Mouse (Mus musculus) lung, postnatal 4 days (tissue): ENCODE data around the gene Gm21988.

Source experiments
- DNase-seq, 2 experiments: peaks; one replicate each; pipeline ENCODE4 v3.0.0; 2021

The Gm21988 gene

GRCm38 (mm10) chr11:70239541-70240279, at the start of gene Gm21988, which contains the start of gene Rnasek:
Gene Gm21988 (minus strand): TSS chr11:70239830.
Gene Rnasek (minus strand): TSS chr11:70239842.
- DNase-seq: peak; percentile 82 to 87

DNA sequence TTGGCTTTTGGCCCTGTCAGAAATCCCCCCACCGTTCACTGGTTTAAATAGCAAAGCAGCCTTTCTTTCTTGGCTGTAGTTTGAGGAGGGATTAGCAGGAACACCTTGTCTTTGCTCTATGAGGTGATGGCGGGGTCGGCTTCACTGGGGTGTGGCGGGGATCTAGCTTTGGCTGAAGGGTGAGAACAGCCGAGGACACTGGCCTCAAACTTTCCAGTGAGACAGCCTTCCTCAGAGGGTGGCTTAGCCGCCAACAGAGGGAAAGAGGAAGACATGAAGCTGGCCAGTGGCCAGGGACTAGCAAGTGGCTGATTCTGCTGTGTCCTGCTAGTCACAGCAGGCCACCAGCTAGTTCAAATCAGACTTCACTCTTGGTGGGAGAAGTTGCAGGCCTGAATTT, 49.6 kb upstream of the Gm21988 start:
- peak in 1 of 2 experiments; percentile 19 for DNase-seq

- DNase-seq: no peak
Measured at GRCm38 (mm10) chr11:70288102-70288501, 48.5 kb upstream of the Gm21988 start.

- DNase-seq: no peak
Measured at GRCm38 (mm10) chr11:70285686-70286085, 46.1 kb upstream of the Gm21988 start.

GRCm38 (mm10) chr11:70284757-70285156, 45.1 kb upstream of the Gm21988 start:
- DNase-seq: no peak

GRCm38 (mm10) chr11:70283666-70284065, 44.0 kb upstream of the Gm21988 start:
- no peak for DNase-seq

DNA sequence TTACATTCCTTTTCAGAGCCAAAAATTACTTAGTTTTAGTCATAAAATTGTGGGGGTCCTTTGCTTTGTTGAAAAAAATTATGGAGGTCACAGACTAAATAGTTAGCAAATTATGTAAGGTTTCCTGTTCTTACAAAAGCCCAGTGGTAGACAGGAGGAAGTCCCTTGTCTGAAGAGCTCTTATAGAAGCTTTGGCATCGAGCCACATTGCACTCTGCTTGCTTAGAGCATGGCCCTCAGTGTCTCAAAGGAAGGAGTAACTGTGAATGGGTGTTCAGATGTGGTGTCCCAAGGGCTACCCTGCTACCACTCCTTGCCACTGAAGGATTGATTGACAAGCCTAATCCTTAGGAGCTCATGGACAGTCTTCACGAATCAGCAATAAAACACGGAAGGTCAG, 40.8 kb upstream of the Gm21988 start:
- DNase-seq: peak; percentile 41 to 64

GRCm38 (mm10) chr11:70278961-70279360, 39.3 kb upstream of the Gm21988 start:
- DNase-seq: no peak

GRCm38 (mm10) chr11:70271641-70272040, 32.0 kb upstream of the Gm21988 start:
- DNase-seq: no peak

GRCm38 (mm10) chr11:70266405-70266804, 26.8 kb upstream of the Gm21988 start:
- peak; percentile 58 to 74 for DNase-seq

DNA sequence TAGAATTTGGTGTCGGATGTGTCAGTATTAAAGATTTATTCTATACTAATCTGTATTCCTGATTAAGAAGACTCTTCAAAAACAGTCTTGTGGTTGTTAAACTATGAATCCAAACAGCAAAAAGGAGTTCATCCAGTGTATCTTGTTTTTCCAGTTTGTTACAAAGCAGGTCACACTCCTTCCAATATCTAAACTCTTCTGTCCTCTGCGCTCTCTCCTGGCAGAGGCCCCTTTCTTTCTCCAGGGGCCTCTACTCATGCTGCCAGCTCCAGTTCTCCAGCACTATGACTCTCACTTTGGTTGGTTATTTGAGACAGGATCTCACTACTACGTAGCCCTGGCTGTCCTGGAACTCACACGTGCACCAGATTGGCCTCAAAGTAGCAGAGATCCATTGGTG, 26.2 kb upstream of the Gm21988 start:
- DNase-seq: no peak

GRCm38 (mm10) chr11:70265252-70265651, 25.6 kb upstream of the Gm21988 start:
- no peak for DNase-seq

GRCm38 (mm10) chr11:70259035-70259434, 19.4 kb upstream of the Gm21988 start:
- no peak for DNase-seq

- peak; percentile 65 to 67 for DNase-seq
Measured at GRCm38 (mm10) chr11:70254931-70255531, 15.4 kb upstream of the Gm21988 start, which contains the start of gene Alox12. Gene Alox12 (minus strand): TSS chr11:70255353.

GRCm38 (mm10) chr11:70254337-70254736, 14.7 kb upstream of the Gm21988 start:
- no peak for DNase-seq

DNA sequence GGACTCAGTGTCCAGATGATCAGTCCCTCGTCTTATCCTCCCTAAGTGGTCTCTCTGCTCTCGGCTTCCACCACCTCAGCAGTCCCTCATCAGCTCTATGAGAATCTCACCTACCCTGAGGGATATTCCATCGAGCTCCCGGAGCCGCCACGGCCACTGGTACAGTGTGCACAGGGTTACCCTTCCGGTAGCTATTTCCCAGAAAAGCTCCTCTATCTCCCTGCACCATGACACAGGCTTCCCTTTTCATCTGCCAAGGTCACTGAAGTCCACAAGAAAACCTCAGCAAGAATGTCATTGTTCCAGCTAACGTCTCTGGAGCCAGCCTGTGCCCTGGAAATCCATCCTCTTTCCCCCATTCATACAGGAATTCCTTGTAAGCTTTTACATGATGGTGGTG, 12.2 kb upstream of the Gm21988 start:
- DNase-seq: no peak

- DNase-seq: no peak
Measured at GRCm38 (mm10) chr11:70250150-70250549, 10.5 kb upstream of the Gm21988 start.

DNA sequence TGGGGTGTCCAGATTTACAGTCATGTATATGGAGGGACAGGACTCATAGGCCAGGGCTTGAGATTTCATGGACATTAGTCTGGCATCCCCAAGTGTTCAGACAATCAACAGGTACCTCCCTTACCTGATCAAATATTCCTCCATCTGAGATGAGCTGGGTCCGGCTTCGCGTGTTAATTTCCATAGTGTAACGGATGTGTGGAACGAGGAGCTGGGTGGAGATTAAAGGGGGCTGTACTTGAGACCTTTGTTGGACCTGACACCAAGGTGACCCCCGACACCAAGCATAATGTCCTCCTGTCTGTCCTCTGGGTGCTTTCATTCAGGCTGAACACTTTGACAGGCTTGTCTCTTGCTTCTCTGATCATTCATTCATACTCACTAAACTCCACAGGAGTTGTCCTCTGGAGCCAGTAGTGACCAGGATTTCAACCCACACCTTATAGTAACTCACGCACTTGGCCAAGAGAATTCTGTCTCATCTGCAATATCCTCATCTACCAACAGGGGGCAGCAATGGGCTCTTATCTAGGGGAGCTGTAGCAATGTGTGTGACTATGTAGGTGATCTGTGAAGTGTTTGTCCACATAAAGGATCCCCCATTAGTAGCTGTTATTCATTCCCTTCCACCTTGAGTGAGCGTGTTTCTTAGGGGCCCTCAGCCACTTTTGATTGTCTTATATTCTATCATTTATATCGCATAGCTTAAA, 7.7 kb upstream of the Gm21988 start:
- DNase-seq: peak in 1 of 2 experiments; percentile 82

DNA sequence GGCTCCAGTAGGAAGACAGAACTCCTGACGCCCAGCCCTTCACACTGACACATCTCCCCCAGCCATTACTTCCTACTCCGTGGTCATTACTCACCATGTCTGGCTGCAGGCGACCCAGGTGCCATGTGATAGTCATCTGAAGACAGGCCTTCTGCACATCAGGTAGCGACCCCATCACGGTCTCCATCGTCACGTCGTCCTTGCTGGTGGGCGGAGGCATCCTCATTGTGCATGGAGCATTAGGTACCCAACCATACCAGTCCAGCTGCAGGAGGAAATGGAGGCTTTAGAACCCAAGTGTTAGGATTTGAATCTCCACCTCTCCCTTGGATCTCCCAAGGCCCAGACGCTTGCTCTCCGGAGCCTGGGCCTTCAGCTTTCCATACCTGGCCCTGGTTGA, 3.0 kb upstream of the Gm21988 start:
- DNase-seq: no peak

GRCm38 (mm10) chr11:70238591-70239440, 814 bp downstream of the Gm21988 start:
- peak in 1 of 2 experiments; percentile 13 for DNase-seq

DNA sequence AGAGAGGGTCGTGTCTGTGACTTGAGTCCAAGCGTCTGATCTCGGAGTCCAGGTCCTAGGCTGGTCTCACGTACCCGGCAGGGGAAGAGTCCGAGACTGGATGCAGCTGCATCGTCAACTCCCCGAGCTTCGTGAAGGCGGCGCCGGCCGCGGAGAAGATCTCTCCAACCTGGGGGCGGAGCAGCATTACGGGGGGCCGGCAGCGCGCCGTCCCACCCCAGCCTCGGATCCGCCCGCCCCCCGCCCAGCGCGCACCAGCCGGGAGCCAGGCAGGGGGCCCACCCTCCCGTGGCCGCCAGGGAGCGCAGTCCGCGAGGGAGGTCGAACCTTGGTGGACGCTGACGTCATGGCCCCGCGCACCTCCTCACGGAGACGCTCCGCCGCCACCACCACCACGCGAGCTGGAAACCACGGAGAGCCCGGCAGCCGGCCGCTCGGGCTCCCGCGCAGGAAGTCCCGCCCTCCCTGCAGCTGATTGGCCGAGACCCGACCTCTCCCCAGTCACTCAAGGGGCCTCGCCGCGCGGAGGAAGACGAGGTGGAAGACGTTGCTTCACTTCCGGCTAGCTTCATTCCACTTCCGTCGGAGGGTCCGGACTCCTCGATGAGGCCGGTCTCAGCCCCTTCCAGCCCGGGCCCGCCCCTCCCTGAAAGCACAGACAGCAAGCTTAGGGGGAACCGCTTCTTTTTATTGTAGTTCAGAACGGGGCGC, 2.0 kb downstream of the Gm21988 start, which contains the start of gene 0610010K14Rik:
Gene 0610010K14Rik (minus strand): TSS at position 458 of the 711 bp plus-strand sequence.
- peak; percentile 99 for DNase-seq

GRCm38 (mm10) chr11:70236717-70237116, 2.9 kb downstream of the Gm21988 start:
- DNase-seq: peak; percentile 36 to 56
